Mouse (Mus musculus) kidney, adult 8-10 months (tissue): Measurements from ENCODE around the gene Cyb5b.
"Not testable (repeated sequence)": the region's sequence is repeated elsewhere in the genome, so short reads cannot be mapped to it uniquely, and the experiment has no call there.

ENCODE experiments used
- DNase-seq, 2 experiments: peaks; one replicate each; pipeline ENCODE4 v3.0.0; 2022

The Cyb5b gene

GRCm38 (mm10) chr8:107181122-107181521, 30.7 kb downstream of the Cyb5b start:
- no peak for DNase-seq

GRCm38 (mm10) chr8:107184996-107185395, 34.6 kb downstream of the Cyb5b start:
- no peak for DNase-seq

- DNase-seq = no peak
These were observed 36.4 kb downstream of the Cyb5b start for GRCm38 (mm10) chr8:107186659-107187390.

- no peak for DNase-seq
These were observed 37.2 kb downstream of the Cyb5b start for GRCm38 (mm10) chr8:107187631-107188030.

GRCm38 (mm10) chr8:107192631-107193030, 42.2 kb downstream of the Cyb5b start:
- no peak for DNase-seq

- DNase-seq = no peak
These were observed 42.9 kb downstream of the Cyb5b start for GRCm38 (mm10) chr8:107193331-107193730.

- DNase-seq = no peak
These were observed 44.5 kb downstream of the Cyb5b start for GRCm38 (mm10) chr8:107194786-107195451.

- DNase-seq = peak in 1 of 2 experiments; percentile 46
These were observed 47.7 kb downstream of the Cyb5b start for GRCm38 (mm10) chr8:107197901-107198826.

- no peak for DNase-seq
These were observed 54.7 kb downstream of the Cyb5b start for GRCm38 (mm10) chr8:107205164-107205563.

GRCm38 (mm10) chr8:107205701-107206561, 55.5 kb downstream of the Cyb5b start:
- DNase-seq = peak; percentile 79 to 80

GRCm38 (mm10) chr8:107206782-107207525, 56.5 kb downstream of the Cyb5b start:
- DNase-seq = no peak

GRCm38 (mm10) chr8:107209185-107209584, 58.7 kb downstream of the Cyb5b start:
- no peak for DNase-seq

GRCm38 (mm10) chr8:107212006-107212405, 61.6 kb downstream of the Cyb5b start:
- no peak for DNase-seq

GRCm38 (mm10) chr8:107217230-107217629, 66.8 kb downstream of the Cyb5b start:
- DNase-seq = not testable (repeated sequence)

GRCm38 (mm10) chr8:107218091-107218490, 67.7 kb downstream of the Cyb5b start:
- DNase-seq = no peak

GRCm38 (mm10) chr8:107219078-107219477, 68.6 kb downstream of the Cyb5b start:
- DNase-seq = no peak

- no peak for DNase-seq
These were observed 71.7 kb downstream of the Cyb5b start for GRCm38 (mm10) chr8:107221924-107222851.

GRCm38 (mm10) chr8:107226183-107226582, 75.7 kb downstream of the Cyb5b start:
- peak in 1 of 2 experiments; percentile 25 for DNase-seq

- no peak for DNase-seq
These were observed 76.7 kb downstream of the Cyb5b start for GRCm38 (mm10) chr8:107227011-107227626.

- DNase-seq = no peak
These were observed 82.8 kb downstream of the Cyb5b start for GRCm38 (mm10) chr8:107233251-107233650.
